Mouse (Mus musculus): ENCODE results near the gene Cfc1.

DNA sequence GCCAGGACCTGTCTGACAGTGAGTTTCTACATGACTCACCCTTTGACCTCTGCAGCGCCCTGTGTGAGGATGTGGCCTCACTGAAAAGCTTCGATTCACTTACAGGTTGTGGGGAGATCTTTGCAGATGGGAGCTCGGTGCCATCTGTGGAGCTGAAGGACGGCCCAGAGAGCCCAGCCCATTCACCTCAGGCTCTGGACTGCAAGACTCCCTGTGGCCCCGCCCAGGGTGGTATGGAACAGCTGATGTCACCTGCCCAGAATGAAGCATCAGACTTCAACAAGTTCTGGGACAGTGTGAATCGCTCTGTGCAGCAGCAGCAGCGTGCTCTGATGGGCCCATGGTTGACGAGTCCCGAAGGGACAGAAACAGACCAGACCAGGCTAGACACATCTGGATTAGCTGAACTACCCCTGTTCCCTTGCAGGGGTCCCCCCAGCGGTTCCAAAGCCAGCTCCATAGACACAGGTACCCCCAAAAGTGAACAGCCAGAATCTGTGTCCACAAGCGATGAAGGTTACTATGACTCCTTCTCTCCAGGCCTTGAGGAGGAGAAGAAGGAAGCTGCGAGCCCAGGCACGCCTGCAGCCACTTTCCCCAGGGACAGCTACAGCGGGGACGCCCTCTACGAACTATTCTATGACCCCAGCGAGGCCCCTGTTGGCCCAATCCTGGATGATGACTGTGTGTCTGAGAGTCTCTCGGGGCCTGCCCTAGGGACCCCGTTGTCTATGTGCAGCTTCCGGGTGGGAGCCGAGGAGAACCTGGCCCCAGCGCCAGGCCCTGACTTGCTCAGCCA is 52.0 kb downstream of the Cfc1 start:
- TF ChIP-seq CTCF (IDR thresholded peaks at IDR 0.05) (no peak), EP300 (IDR thresholded peaks at IDR 0.05) (no peak)
